ENCODE assay signal across 9 mouse cellular contexts in genomic region chr1:98047284-98048217, GRCm38 (mm10). TPM values are rescaled to one million over a fixed set of nuclear protein-coding genes. Genes with fewer than 3 reads are reported as not detected.
A peak's percentile ranks its signal among the peaks of the same experiment; 100 is the strongest.
DNase-seq lines count a peak whose midpoint lies in the region; ATAC-seq and TF ChIP-seq lines count a peak whose summit lies in the region.
"Had no signal": no experiment of that assay in that cellular context is flagged by ENCODE, and none has a peak within 500 bp of the region (broad histone marks: within the 10 kb centered on the region; RNA-seq: fewer than 3 reads in every experiment).

No protein-coding gene starts in this region.

- no peak for TF ChIP-seq POLR2A in limb, embryonic 14.5 days (IDR thresholded peaks at IDR 0.05; ENCODE audit: borderline replicate concordance, extremely low read depth, insufficient read depth, insufficient read length)
- no peak for TF ChIP-seq POLR2A in kidney, adult 2 months (IDR thresholded peaks at IDR 0.05; ENCODE audit: low read depth, low read length)

- H3K36me3 ChIP-seq in hindbrain, embryonic 14.5 days (replicated peaks; ENCODE audit: control insufficient read depth, insufficient read depth) = no peaks in the 10 kb centered on the region
- no peaks in the 10 kb centered on the region for H3K36me3 ChIP-seq in limb, embryonic 14.5 days (ENCODE audit: control insufficient read depth, insufficient read depth, low read length)
- no peaks in the 10 kb centered on the region for H3K36me3 ChIP-seq in kidney, adult 2 months (ENCODE audit: control insufficient read depth, insufficient read depth, low read length)
- H3K36me3 ChIP-seq: liver, embryonic 15.5 days had no signal

- no peaks in the 10 kb centered on the region for H3K9me3 ChIP-seq in hindbrain, embryonic 14.5 days (ENCODE audit: control insufficient read depth, low read length)
- H3K9me3 ChIP-seq in limb, embryonic 14.5 days (ENCODE audit: control insufficient read depth, low read length) = no peaks in the 10 kb centered on the region
- H3K9me3 ChIP-seq: liver, embryonic 15.5 days had no signal

- TF ChIP-seq CTCF in kidney, adult 2 months (conservative IDR thresholded peaks at IDR 0.05; ENCODE audit: insufficient read depth, insufficient read length, low read depth, low read length) = no peak

- WGBS in hindbrain, embryonic 14.5 days = 20% methylated on average over 10 of the region's 10 CpGs
- 13% methylated on average over 10 of the region's 10 CpGs for WGBS in limb, embryonic 14.5 days
- 49% methylated on average over 10 of the region's 10 CpGs for WGBS in kidney, adult 2 months

- peak overlapping the region; percentile 47 for H3K9ac ChIP-seq in hindbrain, embryonic 14.5 days
- H3K9ac ChIP-seq in limb, embryonic 14.5 days (ENCODE audit: low read depth, low read length, severe bottlenecking) = no peak overlapping the region
- H3K9ac ChIP-seq: liver, embryonic 15.5 days had no signal

- peak overlapping the region; percentile 40 for H3K4me2 ChIP-seq in hindbrain, embryonic 14.5 days (replicated peaks)
- no peak overlapping the region for H3K4me2 ChIP-seq in limb, embryonic 14.5 days (replicated peaks; ENCODE audit: low read depth, low read length, severe bottlenecking)
- H3K4me2 ChIP-seq: liver, embryonic 15.5 days had no signal

- peak overlapping the region; percentile 79 for H3K27ac ChIP-seq in hindbrain, embryonic 14.5 days
- H3K27ac ChIP-seq in limb, embryonic 14.5 days (replicated peaks; ENCODE audit: low read depth, low read length) = no peak overlapping the region
- no peak overlapping the region for H3K27ac ChIP-seq in kidney, adult 2 months (ENCODE audit: insufficient read depth, low read depth, low read length)
- H3K27ac ChIP-seq: liver, embryonic 15.5 days had no signal

- no peak overlapping the region for H3K4me3 ChIP-seq in hindbrain, embryonic 14.5 days (replicated peaks; ENCODE audit: low read length)
- H3K4me3 ChIP-seq in limb, embryonic 14.5 days (replicated peaks; ENCODE audit: low read length) = no peak overlapping the region
- no peak overlapping the region for H3K4me3 ChIP-seq in kidney, adult 2 months (ENCODE audit: insufficient read depth, low read depth, low read length)
- H3K4me3 ChIP-seq: liver, embryonic 15.5 days had no signal

- H3K27me3 ChIP-seq in hindbrain, embryonic 14.5 days (ENCODE audit: control insufficient read depth, insufficient read depth, low read length) = no peaks in the 10 kb centered on the region
- H3K27me3 ChIP-seq in limb, embryonic 14.5 days (ENCODE audit: control insufficient read depth, insufficient read depth, low read length) = no peaks in the 10 kb centered on the region
- H3K27me3 ChIP-seq in kidney, adult 2 months (replicated peaks; ENCODE audit: control insufficient read depth, insufficient read depth, low read length) = no peaks in the 10 kb centered on the region
- H3K27me3 ChIP-seq: liver, embryonic 15.5 days had no signal

- peak; percentile 94 for ATAC-seq in hindbrain, embryonic 14.5 days (ENCODE audit: low FRiP score)
- no peak for ATAC-seq in limb, embryonic 14.5 days (ENCODE audit: low FRiP score, low read depth)
- no peak for ATAC-seq in megakaryocyte progenitor cell, adult 5-6 weeks (replicated peaks; ENCODE audit: poor library complexity)

- peak; percentile 91 for DNase-seq in MN1 (ENCODE audit: low spot score)
- peak; percentile 73 for DNase-seq in embryo, embryonic 11 days
- DNase-seq in hindbrain, embryonic 14.5 days (ENCODE audit: low spot score) = peak; percentile 72
- DNase-seq in limb, embryonic 14.5 days (ENCODE audit: low spot score) = peak; percentile 37
- DNase-seq in telencephalon, adult 2 months (ENCODE audit: low read depth, low spot score) = peak; percentile 86
- DNase-seq in cerebellum, adult 8-10 months = no peak
- DNase-seq in kidney, adult 2 months = no peak

- peaks cover 20% of the 10 kb centered on the region for H3K4me1 ChIP-seq in hindbrain, embryonic 14.5 days (replicated peaks; ENCODE audit: control insufficient read depth, insufficient read depth, low read length)
- peaks cover 5% of the 10 kb centered on the region; the same call in 1 of the 2 replicates for H3K4me1 ChIP-seq in limb, embryonic 14.5 days (ENCODE audit: control insufficient read depth, insufficient read depth, low read length)
- H3K4me1 ChIP-seq in kidney, adult 2 months (ENCODE audit: control insufficient read depth, insufficient read depth, low read length) = peaks cover 12% of the 10 kb centered on the region
- H3K4me1 ChIP-seq: liver, embryonic 15.5 days had no signal

RNA-seq across cellular contexts. Expression of gene Pam, which starts 47.9 kb away (rescaled TPM):
- polyA plus RNA-seq in hindbrain, embryonic 14.5 days (2014; fragmentation: Nextera tagmentation; extraction: Ambion mirVana) = 30.8 and 34.4 TPM in 2 replicates
- 36.2 and 37.8 TPM in 2 replicates for polyA plus RNA-seq in limb, embryonic 14.5 days (2012; rRNA removed)
- 54.1 and 56.9 TPM in 2 replicates for polyA plus RNA-seq in limb, embryonic 14.5 days (2014; fragmentation: Nextera tagmentation; extraction: Ambion mirVana)
- total RNA-seq in megakaryocyte progenitor cell, adult 5-6 weeks (2015) = 14.9 and 18.8 TPM in 2 replicates
- total RNA-seq in megakaryocyte progenitor cell, adult 5-6 weeks (2017) = 48.5 and 58.3 TPM in 2 replicates
- 54.7 and 97.4 TPM in 2 replicates for polyA plus RNA-seq in kidney, adult 2 months (2012; rRNA removed)

Comparison
In these comparisons a context has a peak if more than half of its experiments do, and no peak if none do; other contexts are left out.
1. DNase-seq: peak in MN1 (single experiment), embryo, embryonic 11 days (single experiment), hindbrain, embryonic 14.5 days (single experiment), limb, embryonic 14.5 days (single experiment) and telencephalon, adult 2 months (single experiment); none in cerebellum, adult 8-10 months (single experiment) and kidney, adult 2 months (single experiment).